Mouse (Mus musculus) MEL (cell line): ENCODE measurements at regions not wholly inside any gene's neighbourhood (a gene's known extent, or its start where the extent isn't known, plus 50 kb on each side); places are given as distances from the start of the nearest gene placed in this dataset.

Source experiments
- CHD2 ChIP-seq: IDR thresholded peaks from 2 replicates; pipeline ENCODE4 v1.6.1; 2011; ENCODE audit warnings: low read length, improper control_type of control experiment
- CTCF ChIP-seq, 3 experiments: IDR thresholded peaks in 2 of 3; conservative IDR thresholded peaks in 1 of 3; 2 replicates each; pipeline ENCODE4 v1.5.1; 2011 to 2012; ENCODE audit warnings: low read length in 3 of 3, low read depth in 2 of 3, mild to moderate bottlenecking in 2 of 3, improper control_type of control experiment in 1 of 3, inconsistent platforms in 1 of 3, mixed read lengths in 1 of 3, moderate library complexity in 1 of 3; ENCODE audit not compliant: control insufficient read depth in 1 of 3, insufficient read depth in 1 of 3, poor library complexity in 1 of 3, severe bottlenecking in 1 of 3
- GABPA ChIP-seq: IDR thresholded peaks from 2 replicates; pipeline ENCODE4 v1.6.1; 2012; ENCODE audit warnings: low read depth, mild to moderate bottlenecking, inconsistent platforms, low read length, improper control_type of control experiment, moderate library complexity
- HCFC1 ChIP-seq: IDR thresholded peaks from 2 replicates; pipeline ENCODE4 v1.6.1; 2012; ENCODE audit warnings: low read depth, mild to moderate bottlenecking, inconsistent platforms, low read length, improper control_type of control experiment, moderate library complexity
- MAX ChIP-seq: IDR thresholded peaks from 2 replicates; pipeline ENCODE4 v1.6.1; 2011; ENCODE audit warnings: low read length, improper control_type of control experiment
- MAZ ChIP-seq: IDR thresholded peaks from 2 replicates; pipeline ENCODE4 v1.6.1; 2012; ENCODE audit warnings: low read depth, mild to moderate bottlenecking, inconsistent platforms, low read length, improper control_type of control experiment
- NELFE ChIP-seq: IDR thresholded peaks from 2 replicates; pipeline ENCODE4 v1.6.1; 2011; ENCODE audit warnings: low read depth, low read length, improper control_type of control experiment
- POLR2A ChIP-seq, 2 experiments: IDR thresholded peaks; 2 replicates each; pipeline ENCODE4 v1.6.1; 2011 to 2012; ENCODE audit warnings: low read length in 2 of 2, mild to moderate bottlenecking in 2 of 2, control low read depth in 1 of 2, improper control_type of control experiment in 1 of 2, low read depth in 1 of 2, moderate library complexity in 1 of 2; ENCODE audit not compliant: control insufficient read depth in 1 of 2, insufficient read depth in 1 of 2, poor library complexity in 1 of 2
- POLR2AphosphoS5 ChIP-seq: IDR thresholded peaks from 2 replicates; pipeline ENCODE4 v1.6.1; 2012; ENCODE audit warnings: low read depth, borderline replicate concordance, mild to moderate bottlenecking, inconsistent platforms, low read length, moderate library complexity, mixed read lengths
- SMC3 ChIP-seq: IDR thresholded peaks from 2 replicates; pipeline ENCODE4 v1.6.1; 2011; ENCODE audit warnings: low read depth, low read length, improper control_type of control experiment
- TAL1 ChIP-seq: IDR thresholded peaks from 2 replicates; pipeline ENCODE4 v1.6.1; 2012; ENCODE audit warnings: mild to moderate bottlenecking, inconsistent platforms, low read length, moderate library complexity, mixed read lengths
- USF1 ChIP-seq: IDR thresholded peaks from 2 replicates; pipeline ENCODE4 v1.6.1; 2014; ENCODE audit warnings: low read depth, mild to moderate bottlenecking, inconsistent platforms, low read length, improper control_type of control experiment, moderate library complexity
- USF2 ChIP-seq, 2 experiments: IDR thresholded peaks; 2 replicates each; pipeline ENCODE4 v1.6.1; 2011 to 2012; ENCODE audit warnings: improper control_type of control experiment in 2 of 2, low read length in 2 of 2, borderline replicate concordance in 1 of 2, inconsistent platforms in 1 of 2, low read depth in 1 of 2, mild to moderate bottlenecking in 1 of 2; ENCODE audit not compliant: insufficient read depth in 1 of 2
- ZC3H11A ChIP-seq: IDR thresholded peaks from 2 replicates; pipeline ENCODE4 v1.6.1; 2012; ENCODE audit warnings: low read depth, mild to moderate bottlenecking, inconsistent platforms, low read length, improper control_type of control experiment

- TF ChIP-seq USF1 (no peak), HCFC1 (no peak), USF2 (IDR thresholded peaks at IDR 0.05; ENCODE audit: borderline replicate concordance in 1 of 2, insufficient read depth in 1 of 2, low read depth in 1 of 2, low read length in 2 of 2) (no peak), NELFE (no peak), POLR2A (IDR thresholded peaks at IDR 0.05; ENCODE audit: control insufficient read depth in 1 of 2, insufficient read depth in 1 of 2, low read depth in 1 of 2, low read length in 2 of 2, poor library complexity in 1 of 2) (no peak), CTCF (IDR thresholded peaks at IDR 0.05 in 2 of 3, conservative IDR thresholded peaks at IDR 0.05 in 1 of 3; ENCODE audit: control insufficient read depth in 1 of 3, insufficient read depth in 1 of 3, low read depth in 2 of 3, low read length in 3 of 3, poor library complexity in 1 of 3, severe bottlenecking in 1 of 3) (peak in 2 of 3 experiments; percentile 11 to 39; a peak in 2 of 6 replicates), SMC3 (peak; percentile 42), POLR2AphosphoS5 (no peak), MAX (no peak), TAL1 (no peak), ZC3H11A (peak; percentile 31; the same call in 1 of the 2 replicates), CHD2 (no peak), GABPA (no peak), MAZ (no peak)
Observed at GRCm38 (mm10) chr13:119318358-119318757, 110.0 kb upstream of the Paip1 start.
